Mouse (Mus musculus): ENCODE results near the gene Kat6b.
A peak's percentile ranks its signal among the peaks of the same experiment; 100 is the strongest.
"Not testable (repeated sequence)": the region's sequence is repeated elsewhere in the genome, so short reads cannot be mapped to it uniquely, and the experiment has no call there.

The Kat6b gene

DNA sequence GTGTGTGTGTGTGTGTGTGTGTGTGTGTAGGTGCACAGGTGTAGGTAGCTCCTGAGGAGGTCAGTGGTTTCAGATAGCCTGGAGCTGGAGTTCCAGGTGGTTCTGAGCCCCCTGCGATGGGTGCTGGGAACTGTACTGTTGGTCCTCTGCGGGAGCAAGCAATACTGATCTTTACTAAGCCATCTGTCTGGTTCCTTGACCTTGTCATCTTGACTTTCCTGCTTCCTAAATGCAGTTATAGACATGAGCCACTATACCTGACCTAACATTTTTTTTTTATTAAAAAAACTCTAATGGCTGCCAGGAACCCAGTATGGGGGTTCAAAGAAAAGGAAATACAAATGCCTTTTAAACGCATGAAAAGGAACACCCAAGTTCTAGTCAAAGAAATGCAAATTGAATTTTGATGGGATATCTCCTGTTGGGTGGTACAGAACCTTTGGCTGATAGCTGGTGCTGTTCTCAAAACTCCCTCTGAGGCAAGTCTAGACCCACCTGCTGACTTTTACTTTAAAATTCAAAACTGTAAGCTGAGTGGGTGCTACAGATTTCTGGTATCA is 4.8 kb downstream of the Kat6b start:
- no peak for DNase-seq

DNA sequence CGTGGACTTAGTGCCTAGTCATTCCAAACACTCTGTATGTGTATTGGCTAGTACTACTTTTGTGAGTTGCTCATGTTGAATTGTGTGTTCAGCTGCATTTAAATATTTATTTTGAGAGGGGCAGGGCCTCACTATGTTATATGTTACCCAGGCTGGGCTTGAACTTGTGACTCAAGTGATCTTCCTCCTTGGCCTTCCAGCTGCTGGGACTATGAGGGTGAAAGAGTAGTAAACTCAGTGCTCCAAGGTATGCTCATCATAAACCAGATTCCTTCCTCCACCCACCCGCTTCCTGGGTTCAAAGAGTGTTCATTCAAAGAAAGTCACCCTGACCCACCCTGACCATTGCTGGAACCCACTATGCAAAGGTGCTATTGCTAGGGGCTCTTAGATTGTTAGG is 5.9 kb downstream of the Kat6b start:
- not testable (repeated sequence) for DNase-seq

DNA sequence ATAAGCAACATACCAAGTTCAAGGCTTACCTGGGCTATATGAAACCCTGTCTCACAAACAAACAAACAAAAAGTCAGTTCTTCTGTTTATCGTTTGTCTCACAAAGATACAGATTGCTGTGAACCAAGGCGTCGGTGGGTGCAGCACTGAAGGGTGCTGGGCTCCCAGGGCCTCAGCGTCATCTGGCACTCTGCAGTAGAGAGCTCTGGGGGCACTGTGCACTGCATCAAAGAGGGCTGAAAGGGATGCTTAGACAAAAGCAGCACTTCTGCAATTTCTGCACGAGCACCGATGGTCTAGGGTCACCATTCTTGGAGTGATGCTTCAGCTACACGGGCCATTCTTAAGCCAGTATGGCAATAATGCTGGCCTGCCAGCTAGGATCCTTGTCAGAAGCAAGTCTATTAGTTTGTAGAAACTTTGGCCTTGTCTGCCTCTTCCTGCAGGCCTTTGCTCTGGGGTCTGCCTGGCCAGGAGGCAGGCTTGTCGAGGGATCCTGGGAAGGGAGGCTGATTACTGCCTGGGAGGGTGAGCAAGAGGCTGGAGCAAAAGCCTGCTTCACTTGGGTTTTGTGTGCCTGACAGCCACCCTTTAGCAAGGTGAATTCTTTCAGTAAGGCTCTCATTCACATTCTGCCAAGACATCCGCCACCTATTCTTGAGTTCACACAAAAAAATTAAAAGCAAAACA is 7.3 kb downstream of the Kat6b start:
- not testable (repeated sequence) for DNase-seq

DNA sequence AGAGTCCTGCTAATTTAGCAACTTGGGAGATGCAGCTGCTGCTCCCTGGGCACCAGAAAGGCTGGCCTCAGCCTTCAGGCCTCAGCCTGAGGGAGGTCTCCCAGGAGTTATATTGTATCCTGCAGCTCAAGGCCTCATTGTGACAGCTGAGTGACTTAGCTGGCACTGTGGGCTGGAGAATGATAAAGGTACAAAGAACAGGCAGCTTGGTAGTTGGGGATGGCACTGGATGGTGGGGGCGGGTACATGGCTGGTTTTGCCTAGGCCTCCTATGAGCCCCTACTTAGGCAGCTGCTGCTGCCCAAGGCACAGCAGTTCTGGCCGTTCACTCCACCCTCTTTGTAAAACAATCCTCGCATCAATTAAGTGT is 7.9 kb downstream of the Kat6b start:
- DNase-seq: no peak

DNA sequence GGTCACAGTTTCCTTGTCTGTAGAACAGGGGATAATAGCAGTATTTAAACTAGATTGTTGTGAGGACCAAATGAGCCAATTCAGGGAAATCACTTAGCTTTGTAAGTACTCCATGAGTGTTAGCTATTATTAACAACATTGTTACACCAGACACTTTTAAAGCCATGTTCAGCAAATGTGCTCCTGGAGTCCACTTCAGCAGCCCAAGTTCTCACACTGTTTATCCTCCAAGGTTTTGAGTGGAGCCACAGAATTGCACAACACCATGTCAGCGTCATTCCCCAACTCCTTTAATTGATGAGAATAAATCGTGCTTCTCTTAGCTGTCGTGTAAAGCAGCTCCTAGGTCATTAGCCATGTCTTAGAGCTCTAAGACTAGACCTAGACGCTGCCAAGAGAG is 8.9 kb downstream of the Kat6b start:
- DNase-seq: no peak

DNA sequence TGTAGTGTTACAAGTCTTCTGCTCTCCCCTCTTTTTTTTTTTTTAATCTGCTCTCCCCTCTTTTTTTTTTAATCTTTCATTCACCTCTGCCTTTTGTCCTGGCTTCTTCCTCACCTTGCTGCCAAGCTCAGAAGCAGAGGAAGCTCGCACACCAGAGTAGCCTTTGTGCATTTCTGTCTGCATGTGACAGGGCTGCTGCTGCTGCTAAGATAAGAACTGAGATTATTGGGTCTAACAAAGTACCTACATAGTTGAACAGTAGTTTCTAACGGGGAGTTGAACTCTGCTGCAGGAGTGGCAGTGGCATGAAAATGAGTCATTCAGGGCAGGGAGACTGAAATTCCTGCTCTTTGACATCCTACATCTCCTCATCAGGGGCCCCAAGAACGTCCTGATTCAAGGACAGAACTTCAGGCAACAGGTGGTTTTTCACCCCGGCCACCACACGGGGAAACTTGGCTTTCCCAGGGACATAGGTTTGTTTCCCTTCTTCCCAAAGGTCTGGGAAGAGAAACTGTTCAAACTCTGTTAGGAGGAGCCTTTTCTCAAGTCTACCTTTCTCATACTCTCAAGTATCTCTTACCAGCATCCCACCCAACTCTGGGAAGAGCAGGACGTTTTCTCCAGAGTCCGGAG is 17.2 kb downstream of the Kat6b start:
- peak; percentile 35 to 48 for DNase-seq

DNA sequence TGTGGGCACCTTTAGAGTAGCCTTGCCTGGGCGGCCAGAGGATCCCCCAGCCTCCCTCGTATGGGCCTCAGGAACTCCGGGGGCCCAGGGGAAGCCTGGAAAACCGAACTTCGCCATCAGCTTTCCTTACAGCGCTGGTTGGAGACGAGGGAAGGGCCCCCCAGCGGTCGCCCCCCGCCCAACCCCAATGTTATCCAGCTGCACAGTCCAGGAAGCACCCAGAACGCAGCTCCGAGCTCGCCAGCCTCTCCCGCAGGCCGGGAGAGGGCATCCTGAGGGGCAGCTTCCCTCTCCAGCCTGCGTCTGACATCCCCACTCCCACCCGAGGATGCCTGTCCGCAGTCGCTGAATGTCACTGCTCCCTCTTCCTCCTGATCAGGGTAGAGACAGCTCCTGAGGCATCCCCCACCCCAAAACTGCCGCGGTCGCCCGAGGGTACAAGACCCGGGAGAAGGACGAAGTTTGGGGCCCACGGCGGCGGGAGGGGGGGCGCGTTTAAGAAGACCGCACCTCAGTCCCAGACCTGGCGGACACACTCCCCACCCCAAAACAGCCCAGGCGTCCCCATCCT is 17.9 kb downstream of the Kat6b start:
- DNase-seq: peak in 1 of 2 experiments; percentile 57

DNA sequence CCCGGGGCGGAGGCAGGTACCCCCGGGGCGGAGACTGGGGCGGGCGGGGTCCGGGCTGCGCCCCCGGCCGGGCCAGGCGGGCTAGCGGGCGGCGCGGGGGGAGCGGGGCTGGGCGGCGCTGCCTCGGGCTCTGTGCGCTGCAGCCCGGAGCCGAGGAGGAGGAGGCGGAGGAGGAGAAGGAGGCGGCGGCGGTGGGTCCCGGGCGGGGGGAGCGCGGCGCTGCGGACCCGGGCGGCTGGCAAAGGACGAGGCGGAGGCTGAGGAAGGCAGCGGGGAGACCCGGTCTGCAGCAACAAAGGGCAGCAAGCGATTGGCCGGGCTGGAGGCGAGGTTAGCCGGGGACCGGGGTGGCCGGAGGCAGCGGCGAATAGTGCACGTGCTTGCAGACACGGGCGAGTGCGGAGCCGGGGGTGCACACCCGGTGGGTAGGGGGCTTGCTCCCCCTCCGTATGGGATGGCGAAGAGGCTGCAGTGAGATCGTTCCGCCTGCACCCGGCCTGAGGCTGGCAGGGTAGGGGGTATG is 18.5 kb downstream of the Kat6b start:
- DNase-seq: peak; percentile 74 to 79

DNA sequence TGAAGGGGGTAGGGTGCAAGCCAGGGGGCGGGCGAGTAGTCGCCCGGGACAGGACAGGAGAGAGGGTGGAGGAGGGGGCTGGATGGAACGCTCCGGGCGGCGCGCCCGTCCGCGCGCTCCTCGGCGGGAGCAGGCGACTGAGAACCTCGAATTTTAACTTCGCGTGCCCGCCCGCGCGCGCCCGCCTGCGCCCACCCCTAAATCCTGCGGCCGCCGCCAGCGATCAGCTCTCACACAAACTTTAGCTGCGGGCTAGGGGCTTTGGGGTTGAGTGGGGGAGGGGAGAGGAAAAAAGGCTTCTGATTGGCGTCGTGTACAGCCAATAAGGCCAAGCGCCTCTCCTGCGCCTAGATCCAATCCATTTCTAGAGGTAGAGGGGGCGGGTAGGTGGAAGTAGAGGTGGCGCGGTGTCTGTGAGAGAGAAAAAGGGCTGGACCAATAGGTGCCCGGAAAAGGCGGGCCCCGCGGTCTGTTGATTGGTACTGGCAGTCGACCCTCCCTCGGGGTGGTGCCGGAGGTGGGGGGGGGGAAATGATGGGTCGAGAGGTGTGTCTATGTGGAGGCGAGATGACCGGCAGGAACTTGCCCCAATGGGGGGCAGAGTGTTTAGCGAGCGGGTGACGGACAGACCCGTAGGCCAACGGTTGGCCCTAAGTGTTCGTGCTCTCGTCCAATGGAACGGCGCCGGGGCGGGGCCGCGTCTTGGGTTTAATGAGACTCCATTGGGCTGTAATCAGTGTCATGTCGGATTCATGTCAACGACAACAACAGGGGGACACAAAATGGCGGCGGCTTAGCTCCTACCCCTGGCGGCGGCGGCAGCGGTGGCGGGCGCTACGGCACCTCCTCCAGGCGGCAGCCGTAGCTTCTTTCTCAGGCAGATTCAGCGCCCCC is 19.2 kb downstream of the Kat6b start:
- peak; percentile 99 to 100 for DNase-seq

DNA sequence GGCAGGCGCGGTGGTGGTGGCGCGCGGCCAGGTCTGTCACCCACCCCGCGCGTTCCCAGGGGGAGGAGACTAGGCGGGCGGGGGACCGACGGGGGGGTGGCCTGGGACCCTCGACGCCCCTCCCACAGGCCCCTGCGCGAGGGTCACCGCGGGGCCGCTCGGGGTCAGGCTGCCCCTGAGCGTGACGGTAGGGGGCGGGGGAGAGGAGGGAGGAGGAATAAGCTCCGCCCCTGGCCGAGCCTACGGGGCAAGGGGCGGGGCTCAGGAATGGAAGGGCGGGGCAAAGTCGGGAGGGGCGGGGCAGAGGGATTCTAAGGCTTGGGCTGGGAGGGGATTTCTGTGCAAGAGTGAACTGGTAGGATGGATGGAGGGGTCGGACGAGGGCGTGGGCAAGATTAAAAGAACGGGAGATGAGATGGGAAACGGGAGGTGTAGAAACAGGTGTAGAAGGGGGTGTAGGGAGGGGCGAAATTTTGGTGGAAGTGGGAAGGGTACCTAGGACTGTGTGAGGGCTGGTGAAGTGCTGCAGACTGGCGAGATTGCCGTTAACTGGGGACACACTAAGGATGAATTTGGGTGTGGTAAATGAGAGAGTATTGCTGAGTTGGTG is 19.9 kb downstream of the Kat6b start:
- peak; percentile 83 to 90 for DNase-seq

DNA sequence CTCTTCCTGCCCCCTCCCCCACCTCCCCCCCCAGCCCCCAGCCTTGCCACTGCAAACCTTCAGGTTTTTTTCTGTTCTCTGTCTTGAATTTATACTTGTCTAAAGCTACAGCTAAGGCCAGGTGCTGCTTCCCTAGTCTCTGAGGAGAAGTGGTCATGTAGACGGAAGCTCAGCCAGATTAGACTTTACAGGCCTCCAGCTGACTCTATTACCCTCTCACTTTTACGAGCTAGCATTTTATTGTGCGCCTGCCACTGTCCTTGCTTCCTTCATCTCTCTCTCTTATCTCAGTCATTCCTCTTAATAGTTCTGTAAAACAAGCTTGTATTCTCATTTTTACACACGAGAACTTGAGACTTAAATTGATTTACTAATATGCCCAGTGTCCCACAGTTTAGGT is 23.8 kb downstream of the Kat6b start:
- DNase-seq: no peak

DNA sequence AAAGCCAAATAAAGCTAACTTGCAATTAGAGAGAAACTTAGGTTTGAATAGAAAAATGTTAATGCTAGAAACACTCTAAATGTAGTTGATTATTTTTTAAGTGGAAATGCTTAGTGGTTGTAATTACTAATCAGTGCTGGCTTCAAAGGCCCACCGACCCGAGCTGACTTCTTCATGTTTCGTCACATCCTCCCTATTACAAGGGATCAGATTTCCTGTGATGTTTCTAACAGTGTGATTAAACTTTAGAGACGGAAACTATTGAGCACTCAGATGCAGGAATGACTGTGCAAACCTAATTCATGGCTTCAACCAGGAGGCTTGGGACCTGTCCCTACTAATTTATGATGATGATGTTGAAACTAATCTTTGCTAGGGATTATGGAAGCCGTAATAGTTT is 25.8 kb downstream of the Kat6b start:
- DNase-seq: no peak

DNA sequence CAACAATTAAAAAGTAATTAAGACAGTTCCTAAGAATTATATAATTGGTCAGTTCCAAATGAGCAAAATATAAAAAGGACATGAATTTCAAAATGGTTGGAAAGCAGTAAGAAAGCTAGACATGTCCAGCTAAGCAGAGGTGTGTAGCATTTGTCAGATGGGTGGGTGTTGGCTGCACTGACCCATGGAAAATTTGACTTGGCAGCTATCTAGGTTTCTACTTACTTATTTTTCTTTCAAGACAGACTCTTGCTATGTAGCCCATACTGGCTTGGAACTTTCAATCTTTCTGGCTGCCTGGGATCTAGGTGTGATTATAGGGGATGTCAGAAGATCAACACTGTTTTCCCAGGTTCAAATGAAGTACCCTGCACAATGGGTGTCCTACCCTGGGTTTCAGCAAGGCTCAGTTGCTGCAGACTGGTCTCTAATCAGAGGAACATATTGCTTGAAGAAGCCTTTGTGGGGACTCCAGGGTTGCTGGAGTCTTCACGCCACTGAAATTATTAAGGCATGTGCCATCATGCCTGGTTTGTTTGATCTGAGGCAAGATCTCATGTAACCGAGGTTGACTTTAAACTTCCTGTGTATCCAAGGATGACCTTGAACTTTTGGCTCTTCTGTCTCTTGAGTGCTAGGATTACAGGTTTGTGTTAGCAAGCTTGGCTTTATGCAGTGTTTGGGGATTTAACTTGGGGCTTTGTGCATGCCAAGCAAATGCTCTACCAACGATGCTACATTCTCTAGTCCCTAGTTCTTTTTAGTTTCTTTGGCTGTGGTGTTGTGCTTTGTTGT is 28.1 kb downstream of the Kat6b start:
- DNase-seq: no peak

DNA sequence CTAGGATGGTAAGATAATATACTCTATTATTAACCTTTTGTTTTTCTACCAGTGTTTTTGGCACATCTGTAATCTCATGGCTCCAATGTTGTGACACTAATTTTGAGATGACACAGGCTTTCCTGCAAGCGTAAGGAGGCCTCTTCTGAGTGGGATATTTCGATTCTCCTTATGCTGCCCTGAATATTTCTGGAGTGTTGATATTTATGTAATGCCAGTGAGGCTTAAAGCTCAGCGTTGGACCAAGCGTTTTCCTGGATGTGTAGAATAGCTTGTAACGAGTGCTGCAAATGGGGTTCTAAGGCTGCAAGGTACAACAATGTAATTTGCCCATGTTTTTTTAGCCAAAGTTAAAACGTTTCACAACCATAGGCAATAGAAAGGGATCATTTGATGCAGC is 30.2 kb downstream of the Kat6b start:
- DNase-seq: no peak

DNA sequence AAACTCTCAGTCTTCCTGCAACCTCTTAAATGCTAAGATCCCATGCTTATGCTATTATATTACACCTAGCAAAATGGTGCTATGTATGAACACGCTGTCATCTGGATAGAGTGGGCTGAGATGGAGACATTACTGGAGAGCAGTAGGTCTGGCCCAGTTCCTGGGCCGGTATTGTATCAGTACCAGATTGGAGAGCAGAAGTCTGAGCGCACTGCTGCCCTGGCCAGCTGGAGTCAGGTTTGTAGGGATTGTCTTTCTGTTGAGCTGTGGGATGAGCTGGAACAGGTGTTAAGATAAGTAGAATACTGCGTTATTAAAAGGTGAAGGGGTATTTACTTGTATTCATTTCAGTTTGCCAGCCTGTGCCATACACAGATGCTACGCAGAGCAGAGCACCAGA is 34.3 kb downstream of the Kat6b start:
- peak; percentile 42 to 47 for DNase-seq

DNA sequence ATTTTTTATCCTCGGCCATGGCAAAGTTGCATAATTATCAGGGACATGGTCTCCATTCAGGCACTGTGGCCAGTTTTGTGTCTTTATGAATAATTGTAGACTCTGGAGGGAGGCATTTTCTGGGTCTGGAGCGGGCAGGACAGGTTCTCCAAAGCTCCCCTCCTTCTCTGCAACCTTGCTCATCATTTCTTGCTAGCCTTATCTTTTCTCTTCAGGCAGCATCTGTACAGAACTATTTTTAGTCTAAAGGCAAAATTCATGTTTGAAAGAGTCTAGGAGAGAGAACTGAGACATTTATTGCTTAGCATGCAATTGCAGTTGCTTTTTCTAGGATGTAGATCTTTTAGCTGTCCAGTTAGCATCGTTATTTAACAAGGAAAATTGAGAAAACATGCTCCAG is 38.1 kb downstream of the Kat6b start:
- DNase-seq: no peak

DNA sequence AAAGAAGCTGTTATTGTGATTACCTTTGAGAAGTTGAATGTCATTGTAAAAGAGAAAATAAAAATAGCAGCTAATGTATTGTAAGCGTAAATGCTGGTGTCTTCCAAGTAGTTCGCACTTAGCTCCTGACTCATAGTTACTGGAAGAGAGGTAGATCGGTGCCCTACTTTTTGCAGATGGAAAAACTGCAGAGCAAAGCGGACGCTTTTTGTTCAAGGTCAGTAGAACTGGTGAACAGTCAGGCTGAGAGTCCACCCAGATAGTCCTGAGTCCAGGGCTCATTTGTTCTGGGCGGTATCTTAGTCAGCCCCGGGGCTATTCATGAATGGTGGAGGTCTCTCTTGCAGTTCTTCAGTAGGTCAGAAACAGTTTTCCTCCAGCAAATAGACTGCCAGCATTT is 39.3 kb downstream of the Kat6b start:
- DNase-seq: no peak

DNA sequence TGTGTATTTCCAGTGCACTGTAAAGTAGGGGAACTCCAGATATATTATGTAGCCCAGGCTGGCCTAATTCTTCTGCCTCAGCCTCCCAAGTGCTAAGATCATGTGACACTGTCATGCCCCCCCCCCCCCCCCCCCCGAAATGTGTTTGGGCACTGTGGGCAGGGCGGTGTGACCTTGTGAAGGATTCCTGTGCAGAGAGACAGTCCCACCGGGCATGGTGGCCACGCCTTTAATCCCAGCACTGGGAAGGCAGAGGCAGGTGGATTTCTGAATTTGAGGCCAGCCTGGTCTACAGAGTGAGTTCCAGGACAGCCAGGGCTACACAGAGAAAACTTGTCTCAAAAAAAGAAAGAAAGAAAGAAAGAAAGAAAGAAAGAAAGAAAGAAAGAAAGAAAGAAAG is 40.3 kb downstream of the Kat6b start:
- DNase-seq: not testable (repeated sequence)

DNA sequence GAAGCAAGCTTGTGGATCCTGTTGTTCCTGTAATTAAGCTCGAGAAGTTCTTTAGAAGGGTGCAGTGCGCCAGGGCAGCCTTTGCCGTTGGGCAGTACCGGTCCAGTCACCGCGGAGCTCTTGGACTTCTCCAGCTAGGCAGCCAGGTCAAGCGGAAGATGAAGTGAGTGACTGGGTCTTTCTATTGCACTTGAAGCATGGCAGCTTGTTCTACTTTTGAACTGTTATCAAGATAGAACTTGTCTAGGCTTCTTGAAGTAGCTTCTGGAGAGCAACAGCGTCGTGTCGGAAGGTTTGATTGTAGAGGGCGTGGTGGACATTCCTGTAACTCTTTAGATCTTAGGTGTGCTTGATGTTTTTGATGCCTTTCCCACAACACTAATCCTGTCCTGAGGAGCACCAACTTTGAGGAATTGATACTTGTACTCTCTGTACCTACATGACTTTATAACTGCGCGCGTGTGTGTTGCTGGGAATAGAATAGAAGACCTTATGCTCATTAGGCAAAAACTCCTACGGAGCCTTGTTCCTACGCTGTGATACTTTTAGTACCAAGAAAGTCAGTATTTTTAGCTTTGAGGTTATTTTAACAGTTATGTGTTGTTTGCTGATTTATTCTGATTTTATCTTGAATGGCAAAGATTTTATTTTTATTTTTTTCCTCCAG is 41.2 kb downstream of the Kat6b start:
- peak in 1 of 2 experiments; percentile 30 for DNase-seq

DNA sequence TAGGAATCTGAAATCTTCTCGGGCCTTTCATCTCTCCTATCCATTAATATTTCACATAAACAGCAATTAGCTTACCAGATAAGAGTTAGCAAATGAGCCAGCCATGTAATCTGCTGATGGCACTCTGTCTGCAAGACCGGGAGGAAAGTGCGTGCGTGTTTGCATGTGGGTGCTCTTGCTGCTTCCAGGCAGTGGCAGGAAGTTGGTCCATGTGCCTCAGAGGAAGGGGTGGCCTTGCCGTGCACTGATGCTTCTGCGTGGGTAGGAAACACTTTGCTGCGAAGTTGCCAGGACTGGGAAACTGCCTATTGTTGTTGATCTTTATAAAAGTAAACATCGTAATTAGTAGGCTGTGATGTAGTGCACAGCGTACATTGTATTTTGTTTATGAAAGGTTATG is 42.0 kb downstream of the Kat6b start:
- DNase-seq: peak in 1 of 2 experiments; percentile 28

DNA sequence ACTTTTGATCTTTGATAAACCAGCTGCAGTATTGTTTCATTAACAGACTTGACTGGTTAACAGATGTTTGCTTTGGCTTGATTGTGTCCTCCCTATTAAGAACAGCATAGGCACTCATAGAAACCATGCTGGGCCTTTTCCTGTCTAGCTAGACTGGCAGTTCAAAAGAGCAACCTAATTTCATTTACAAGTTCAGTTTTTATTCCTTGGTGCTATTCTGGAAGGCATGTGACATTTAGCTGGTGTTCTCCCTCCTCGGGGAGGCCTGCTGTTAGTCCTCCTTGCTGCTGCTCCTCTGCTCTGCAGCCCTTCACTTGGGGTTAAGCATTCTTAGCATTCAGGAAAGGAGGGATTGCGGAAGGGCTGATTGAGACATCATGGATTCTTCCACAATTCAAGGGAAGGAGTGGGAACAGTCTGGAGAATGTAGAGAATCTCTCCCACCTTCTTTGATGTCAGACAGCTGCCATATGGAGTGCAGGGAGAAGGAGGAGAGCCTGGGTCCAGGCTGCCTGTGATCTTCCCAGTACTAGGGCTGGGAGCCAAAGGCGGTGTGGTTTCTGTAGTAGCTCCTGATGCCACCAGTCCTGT is 42.7 kb downstream of the Kat6b start:
- peak; percentile 84 to 91 for DNase-seq

All from cerebellum, adult 18-20 months (tissue).